In the genomic region with DNA sequence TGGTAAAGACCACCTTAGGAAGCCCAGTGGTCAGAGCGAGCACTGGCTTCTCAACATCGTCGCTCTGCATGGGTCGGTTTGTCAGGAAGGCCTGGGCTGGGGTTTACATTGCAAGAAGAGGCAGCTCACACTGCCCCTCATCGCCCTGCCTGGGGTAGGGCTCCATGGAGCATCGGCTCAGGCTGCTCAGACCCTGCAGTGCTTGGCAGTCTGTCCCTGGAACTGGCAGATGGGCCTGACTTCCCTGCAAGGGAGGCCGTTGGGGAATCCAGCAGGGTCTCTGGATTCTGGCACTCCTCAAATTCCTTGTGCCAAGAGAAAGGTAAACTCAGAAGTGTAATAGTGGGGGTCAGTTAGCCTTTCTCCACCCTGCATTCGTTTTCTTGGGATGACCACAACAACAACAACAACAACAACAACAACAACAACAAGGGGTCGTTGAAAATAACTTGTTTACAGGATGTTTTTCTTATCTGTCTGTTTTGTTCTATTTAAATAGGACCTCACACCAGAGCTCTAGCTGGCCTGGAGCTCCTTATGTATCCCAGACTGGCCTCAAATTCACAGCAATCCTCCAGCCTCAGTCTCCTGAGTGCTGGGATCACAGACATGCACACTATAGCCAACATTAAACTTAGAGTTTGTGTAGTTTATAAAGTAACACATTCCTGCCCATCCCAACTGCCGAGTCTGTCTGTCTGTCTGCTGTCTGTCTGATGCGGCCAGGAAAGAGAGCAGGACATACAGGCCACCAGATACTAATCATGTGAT, we compare ENCODE assay signal across 16 mouse cellular contexts.
DNase-seq lines count a peak whose midpoint lies in the region; ATAC-seq and TF ChIP-seq lines count a peak whose summit lies in the region.
"Had no signal": no experiment of that assay in that cellular context is flagged by ENCODE, and none has a peak within 500 bp of the region (broad histone marks: within the 10 kb centered on the region; RNA-seq: fewer than 3 reads in every experiment).

No protein-coding gene starts in this region.

- no peaks in the 10 kb centered on the region for H3K27me3 ChIP-seq in embryonic facial prominence, embryonic 13.5 days
- H3K27me3 ChIP-seq in hindbrain, postnatal 0 days (ENCODE audit: insufficient read depth, low read length) = no peaks in the 10 kb centered on the region
- H3K27me3 ChIP-seq: heart, embryonic 13.5 days; liver, embryonic 13.5 days had no signal

- H3K4me2 ChIP-seq in embryonic facial prominence, embryonic 13.5 days = no peak overlapping the region
- no peak overlapping the region for H3K4me2 ChIP-seq in hindbrain, postnatal 0 days (ENCODE audit: low read depth, low read length)
- H3K4me2 ChIP-seq: heart, embryonic 13.5 days; liver, embryonic 13.5 days had no signal

- peak overlapping the region; percentile 88 for H3K27ac ChIP-seq in layer of hippocampus, adult 2 months
- no peak overlapping the region; the same call in 1 of the 2 replicates for H3K27ac ChIP-seq in embryonic facial prominence, embryonic 13.5 days
- H3K27ac ChIP-seq in hindbrain, postnatal 0 days = peak overlapping the region; percentile 77
- H3K27ac ChIP-seq: liver, embryonic 13.5 days had no signal

- 81% methylated on average over 11 of the region's 11 CpGs for WGBS in embryonic facial prominence, embryonic 13.5 days
- WGBS in hindbrain, postnatal 0 days = 56% methylated on average over 11 of the region's 11 CpGs

- 0 out of 2 replicates have a peak, but pooled peaks have one; percentile 20 for ATAC-seq in embryonic facial prominence, embryonic 13.5 days (ENCODE audit: insufficient number of reproducible peaks, insufficient read depth, low FRiP score, low TSS enrichment, low read depth)
- ATAC-seq in hindbrain, postnatal 0 days = peak; percentile 57; the same call in 1 of the 2 replicates

- no peaks in the 10 kb centered on the region for H3K9me3 ChIP-seq in embryonic facial prominence, embryonic 13.5 days
- H3K9me3 ChIP-seq in hindbrain, postnatal 0 days (ENCODE audit: low read length) = no peaks in the 10 kb centered on the region
- H3K9me3 ChIP-seq: heart, embryonic 13.5 days; liver, embryonic 13.5 days had no signal

- intact Hi-C loops in heart, postnatal 25 days (cut with DNase I) = no loop called here
- intact Hi-C loops in gastrocnemius, postnatal 36 days (cut with DNase I) = loop anchor here (5.0 kb wide), 1 partner anchor 51 kb away; no protein-coding TSS in a partner anchor

- no peak for DNase-seq in layer of hippocampus, adult 2 months (ENCODE audit: low spot score in 2 of 2)
- no peak for DNase-seq in layer of hippocampus, adult 9-11 months
- peak; percentile 91 for DNase-seq in cerebellum, adult 11 months
- DNase-seq in hindbrain, postnatal 0 days (ENCODE audit: low spot score) = peak; percentile 67
- DNase-seq in heart, postnatal 25 days (ENCODE audit: low spot score) = no peak
- DNase-seq in gastrocnemius, postnatal 25 days = no peak
- DNase-seq in gastrocnemius, postnatal 36 days = no peak
- DNase-seq: adrenal gland, postnatal 14 days; B cell, adult 2 months; embryo, embryonic 11 days; kidney, adult 11 months; liver, embryonic 13.5 days; lung, postnatal 36 days; spleen, adult 18-20 months had no signal

- no peak for TF ChIP-seq CTCF in layer of hippocampus, adult 2 months (conservative IDR thresholded peaks at IDR 0.05)
- peak; percentile 29; the same call in 1 of the 2 replicates for TF ChIP-seq CTCF in hindbrain, postnatal 0 days (IDR thresholded peaks at IDR 0.05; ENCODE audit: low read depth)

- H3K4me3 ChIP-seq in layer of hippocampus, adult 2 months = no peak overlapping the region
- H3K4me3 ChIP-seq in embryonic facial prominence, embryonic 13.5 days = no peak overlapping the region
- H3K4me3 ChIP-seq in hindbrain, postnatal 0 days (ENCODE audit: low read length) = no peak overlapping the region
- H3K4me3 ChIP-seq: heart, embryonic 13.5 days; liver, embryonic 13.5 days had no signal

- no peak overlapping the region for H3K9ac ChIP-seq in embryonic facial prominence, embryonic 13.5 days
- no peak overlapping the region for H3K9ac ChIP-seq in hindbrain, postnatal 0 days (replicated peaks; ENCODE audit: low read length)
- H3K9ac ChIP-seq: liver, embryonic 13.5 days had no signal

- peaks cover 14% of the 10 kb centered on the region for H3K36me3 ChIP-seq in embryonic facial prominence, embryonic 13.5 days
- H3K36me3 ChIP-seq in hindbrain, postnatal 0 days (ENCODE audit: insufficient read depth, low read length) = no peaks in the 10 kb centered on the region; the same call in 1 of the 2 replicates

- peaks cover 39% of the 10 kb centered on the region for H3K4me1 ChIP-seq in embryonic facial prominence, embryonic 13.5 days
- peaks cover 9% of the 10 kb centered on the region; the same call in 1 of the 2 replicates for H3K4me1 ChIP-seq in hindbrain, postnatal 0 days (ENCODE audit: insufficient read depth, low read length)

Comparison
In these comparisons a context has a peak if more than half of its experiments do, and no peak if none do; other contexts are left out.
1. DNase-seq: peak in cerebellum, adult 11 months (single experiment) and hindbrain, postnatal 0 days (single experiment); none in layer of hippocampus, adult 2 months (0 of 2), layer of hippocampus, adult 9-11 months (single experiment), heart, postnatal 25 days (single experiment), gastrocnemius, postnatal 25 days (single experiment) and gastrocnemius, postnatal 36 days (0 of 2).